Mouse (Mus musculus): Measurements from ENCODE around the gene Col17a1. TPM values are rescaled to one million over a fixed set of nuclear protein-coding genes. Genes with fewer than 3 reads are reported as not detected.

Col17a1 gene
- 10.3 and 12.7 TPM in 2 replicates for polyA plus RNA-seq (2014; fragmentation: Nextera tagmentation; extraction: Ambion mirVana)

GRCm38 (mm10) chr19:47691994-47692393, at the start of gene Col17a1:
Gene Col17a1 (minus strand): TSS chr19:47692094.
- Histone ChIP-seq H3K4me3 (ENCODE audit: low read depth, low read length) (no peak within 1 kb of the TSS), H3K9me3 (ENCODE audit: control insufficient read depth, low read depth, low read length) (no peaks in the 10 kb centered on the region), H3K27me3 (ENCODE audit: control insufficient read depth, insufficient read depth, low read length) (no peaks in the 10 kb centered on the region), H3K4me2 (replicated peaks; ENCODE audit: low read depth, low read length) (no peak within 1 kb of the TSS), H3K36me3 (ENCODE audit: control insufficient read depth, insufficient read depth, low read length) (no peaks in the 10 kb centered on the region), H3K4me1 (ENCODE audit: control insufficient read depth, insufficient read depth, low read length) (no peaks in the 10 kb centered on the region), H3K9ac (replicated peaks; ENCODE audit: low read depth, low read length) (no peak within 1 kb of the TSS), H3K27ac (ENCODE audit: low read length) (no peak within 1 kb of the TSS)
- ATAC-seq (ENCODE audit: insufficient number of reproducible peaks, insufficient read depth, low FRiP score, low read depth) = no peak
- WGBS = 66% methylated on average over 6 of the region's 6 CpGs

GRCm38 (mm10) chr19:47731931-47732330, 40.0 kb upstream of the Col17a1 start:
- peak overlapping the region; percentile 72 for H3K4me3 ChIP-seq (ENCODE audit: low read depth, low read length)
- peak overlapping the region; percentile 94 for H3K27ac ChIP-seq (ENCODE audit: low read length)
- ATAC-seq (ENCODE audit: insufficient number of reproducible peaks, insufficient read depth, low FRiP score, low read depth) = no peak
- WGBS = 3% methylated on average over 15 of the region's 15 CpGs
- no peaks in the 10 kb centered on the region for H3K27me3 ChIP-seq (ENCODE audit: control insufficient read depth, insufficient read depth, low read length)
- H3K4me2 ChIP-seq (replicated peaks; ENCODE audit: low read depth, low read length) = peak overlapping the region; percentile 45
- H3K4me1 ChIP-seq (ENCODE audit: control insufficient read depth, insufficient read depth, low read length) = peaks cover 20% of the 10 kb centered on the region
- peaks cover 37% of the 10 kb centered on the region for H3K36me3 ChIP-seq (ENCODE audit: control insufficient read depth, insufficient read depth, low read length)
- H3K9me3 ChIP-seq (ENCODE audit: control insufficient read depth, low read depth, low read length) = no peaks in the 10 kb centered on the region
- H3K9ac ChIP-seq (replicated peaks; ENCODE audit: low read depth, low read length) = peak overlapping the region; percentile 74; the same call in 1 of the 2 replicates

- Histone ChIP-seq H3K4me1 (ENCODE audit: control insufficient read depth, insufficient read depth, low read length) (peaks cover 20% of the 10 kb centered on the region), H3K27me3 (ENCODE audit: control insufficient read depth, insufficient read depth, low read length) (no peaks in the 10 kb centered on the region), H3K9me3 (ENCODE audit: control insufficient read depth, low read depth, low read length) (no peaks in the 10 kb centered on the region), H3K36me3 (ENCODE audit: control insufficient read depth, insufficient read depth, low read length) (peaks cover 36% of the 10 kb centered on the region), H3K9ac (replicated peaks; ENCODE audit: low read depth, low read length) (peak within 1 kb of the TSS; percentile 74), H3K4me2 (replicated peaks; ENCODE audit: low read depth, low read length) (peak within 1 kb of the TSS; percentile 57), H3K4me3 (ENCODE audit: low read depth, low read length) (peak within 1 kb of the TSS; percentile 72), H3K27ac (ENCODE audit: low read length) (peak within 1 kb of the TSS; percentile 99)
- under 1% methylated on average over 71 of the region's 72 CpGs for WGBS
- ATAC-seq (ENCODE audit: insufficient number of reproducible peaks, insufficient read depth, low FRiP score, low read depth) = peak; percentile 95
Observed at GRCm38 (mm10) chr19:47731071-47731881, 39.4 kb upstream of the Col17a1 start, which contains the start of gene Sfr1. Gene Sfr1 (plus strand): TSS chr19:47731682.

DNA sequence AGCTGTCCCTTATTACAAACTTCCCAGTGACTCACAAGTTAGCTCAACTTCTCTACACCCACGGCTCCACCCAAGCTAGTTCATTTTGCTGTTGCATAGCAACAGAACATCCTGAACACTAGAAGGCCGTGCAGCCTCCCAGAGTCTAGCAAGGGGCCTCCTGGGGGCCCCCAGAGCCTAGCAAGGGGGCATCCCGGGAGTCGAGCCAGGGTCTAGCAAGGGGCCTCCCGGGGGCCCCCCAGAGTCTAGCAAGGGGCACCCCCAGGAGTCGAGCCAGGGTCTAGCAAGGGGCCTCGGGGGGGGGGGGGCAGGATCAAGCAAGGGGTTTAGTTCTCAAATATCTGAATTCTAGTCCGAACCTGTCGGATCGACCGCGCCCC, 38.8 kb upstream of the Col17a1 start:
- Histone ChIP-seq H3K9ac (replicated peaks; ENCODE audit: low read depth, low read length) (peak overlapping the region; percentile 71), H3K27me3 (ENCODE audit: control insufficient read depth, insufficient read depth, low read length) (no peaks in the 10 kb centered on the region), H3K9me3 (ENCODE audit: control insufficient read depth, low read depth, low read length) (no peaks in the 10 kb centered on the region), H3K27ac (ENCODE audit: low read length) (peak overlapping the region; percentile 99), H3K36me3 (ENCODE audit: control insufficient read depth, insufficient read depth, low read length) (peaks cover 30% of the 10 kb centered on the region), H3K4me1 (ENCODE audit: control insufficient read depth, insufficient read depth, low read length) (peaks cover 20% of the 10 kb centered on the region), H3K4me2 (replicated peaks; ENCODE audit: low read depth, low read length) (peak overlapping the region; percentile 57), H3K4me3 (ENCODE audit: low read depth, low read length) (peak overlapping the region; percentile 72)
- WGBS = 0% methylated on average over 12 of the region's 12 CpGs
- ATAC-seq (ENCODE audit: insufficient number of reproducible peaks, insufficient read depth, low FRiP score, low read depth) = peak; percentile 86

GRCm38 (mm10) chr19:47725643-47726140, 33.8 kb upstream of the Col17a1 start:
- Histone ChIP-seq H3K9me3 (ENCODE audit: control insufficient read depth, low read depth, low read length) (no peaks in the 10 kb centered on the region), H3K9ac (replicated peaks; ENCODE audit: low read depth, low read length) (no peak overlapping the region), H3K36me3 (ENCODE audit: control insufficient read depth, insufficient read depth, low read length) (no peaks in the 10 kb centered on the region), H3K4me3 (ENCODE audit: low read depth, low read length) (no peak overlapping the region), H3K27ac (ENCODE audit: low read length) (no peak overlapping the region), H3K4me2 (replicated peaks; ENCODE audit: low read depth, low read length) (no peak overlapping the region), H3K4me1 (ENCODE audit: control insufficient read depth, insufficient read depth, low read length) (peaks cover 15% of the 10 kb centered on the region), H3K27me3 (ENCODE audit: control insufficient read depth, insufficient read depth, low read length) (no peaks in the 10 kb centered on the region)
- 76% methylated on average over 7 of the region's 7 CpGs for WGBS
- ATAC-seq (ENCODE audit: insufficient number of reproducible peaks, insufficient read depth, low FRiP score, low read depth) = no peak

DNA sequence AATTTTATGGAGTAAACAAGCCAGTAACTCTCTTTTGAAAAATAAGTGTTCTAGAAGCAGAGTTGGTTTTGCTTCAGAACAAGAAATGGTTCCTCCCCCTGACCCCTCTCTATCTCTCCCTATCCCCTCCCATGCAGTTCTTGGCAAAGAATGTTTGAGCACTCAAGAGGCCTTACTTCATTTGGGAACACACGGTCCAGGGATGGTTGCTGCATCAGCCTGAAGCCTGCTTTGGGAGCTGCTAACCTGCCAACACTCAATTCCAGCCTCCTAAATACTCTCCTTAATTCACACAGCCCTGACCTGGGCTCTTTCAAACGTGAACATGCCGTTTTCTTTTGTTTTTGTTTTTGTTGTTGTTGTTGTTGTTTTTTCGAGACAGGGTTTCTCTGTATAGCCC, 33.0 kb upstream of the Col17a1 start:
- no peaks in the 10 kb centered on the region for H3K9me3 ChIP-seq (ENCODE audit: control insufficient read depth, low read depth, low read length)
- no peak overlapping the region for H3K4me2 ChIP-seq (replicated peaks; ENCODE audit: low read depth, low read length)
- WGBS = 71% methylated on average over 4 of the region's 4 CpGs
- ATAC-seq (ENCODE audit: insufficient number of reproducible peaks, insufficient read depth, low FRiP score, low read depth) = no peak
- no peak overlapping the region for H3K4me3 ChIP-seq (ENCODE audit: low read depth, low read length)
- no peaks in the 10 kb centered on the region for H3K27me3 ChIP-seq (ENCODE audit: control insufficient read depth, insufficient read depth, low read length)
- H3K27ac ChIP-seq (ENCODE audit: low read length) = no peak overlapping the region
- no peaks in the 10 kb centered on the region for H3K36me3 ChIP-seq (ENCODE audit: control insufficient read depth, insufficient read depth, low read length)
- H3K9ac ChIP-seq (replicated peaks; ENCODE audit: low read depth, low read length) = no peak overlapping the region
- peaks cover 8% of the 10 kb centered on the region for H3K4me1 ChIP-seq (ENCODE audit: control insufficient read depth, insufficient read depth, low read length)

DNA sequence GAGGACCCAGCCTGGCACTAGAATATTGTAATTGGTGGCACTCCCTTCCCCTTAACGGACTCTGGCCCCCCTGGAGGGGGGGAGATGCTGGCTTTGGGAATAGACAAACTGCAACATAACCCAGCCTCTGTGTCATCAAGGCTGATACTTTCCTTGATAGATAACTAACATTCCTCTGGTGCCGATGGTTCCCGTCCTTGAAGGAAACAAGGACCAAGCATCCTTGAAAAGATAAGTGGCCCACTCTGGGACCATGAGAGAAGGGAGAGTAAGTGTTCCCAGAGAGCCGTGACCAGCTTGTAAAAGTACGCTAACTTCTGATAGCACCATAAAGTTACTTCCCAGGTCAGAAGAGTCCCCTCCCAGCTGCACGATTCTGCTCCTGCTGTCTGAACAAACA, 30.6 kb upstream of the Col17a1 start:
- no peak overlapping the region for H3K4me2 ChIP-seq (replicated peaks; ENCODE audit: low read depth, low read length)
- ATAC-seq (ENCODE audit: insufficient number of reproducible peaks, insufficient read depth, low FRiP score, low read depth) = no peak
- H3K27ac ChIP-seq (ENCODE audit: low read length) = no peak overlapping the region
- 27% methylated on average over 6 of the region's 6 CpGs for WGBS
- no peaks in the 10 kb centered on the region for H3K36me3 ChIP-seq (ENCODE audit: control insufficient read depth, insufficient read depth, low read length)
- no peak overlapping the region for H3K9ac ChIP-seq (replicated peaks; ENCODE audit: low read depth, low read length)
- H3K27me3 ChIP-seq (ENCODE audit: control insufficient read depth, insufficient read depth, low read length) = no peaks in the 10 kb centered on the region
- no peaks in the 10 kb centered on the region for H3K9me3 ChIP-seq (ENCODE audit: control insufficient read depth, low read depth, low read length)
- no peak overlapping the region for H3K4me3 ChIP-seq (ENCODE audit: low read depth, low read length)
- 0 out of 2 replicates have a peak, but pooled peaks cover 2% of the 10 kb centered on the region for H3K4me1 ChIP-seq (ENCODE audit: control insufficient read depth, insufficient read depth, low read length)

DNA sequence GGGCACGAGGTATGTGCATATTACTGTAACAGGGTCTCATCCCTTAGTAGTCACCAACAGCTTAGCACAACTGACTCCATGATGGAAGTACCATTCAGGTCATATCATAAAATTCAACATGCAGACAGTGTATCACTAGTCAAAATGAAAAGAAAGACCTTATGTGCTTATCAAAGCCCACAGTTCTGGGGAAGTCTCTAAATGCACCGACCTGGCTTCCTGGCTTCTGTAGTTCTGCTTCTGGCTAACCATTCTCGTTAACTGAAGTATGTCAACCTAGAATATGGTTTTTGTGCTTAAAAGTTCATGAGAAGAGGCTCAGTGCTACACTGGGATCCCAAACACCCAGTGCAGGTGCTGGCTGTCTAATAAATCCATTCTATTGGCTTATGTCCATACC, 27.3 kb upstream of the Col17a1 start:
- WGBS = 95% methylated on average over 3 of the region's 3 CpGs
- 0 out of 2 replicates have a peak, but pooled peaks cover 2% of the 10 kb centered on the region for H3K4me1 ChIP-seq (ENCODE audit: control insufficient read depth, insufficient read depth, low read length)

More for the DNA sequence above, 27.3 kb upstream of the Col17a1 start:
- Histone ChIP-seq H3K36me3 (ENCODE audit: control insufficient read depth, insufficient read depth, low read length) (no peaks in the 10 kb centered on the region), H3K9me3 (ENCODE audit: control insufficient read depth, low read depth, low read length) (no peaks in the 10 kb centered on the region), H3K4me3 (ENCODE audit: low read depth, low read length) (no peak overlapping the region), H3K27me3 (ENCODE audit: control insufficient read depth, insufficient read depth, low read length) (no peaks in the 10 kb centered on the region), H3K27ac (ENCODE audit: low read length) (no peak overlapping the region), H3K9ac (replicated peaks; ENCODE audit: low read depth, low read length) (no peak overlapping the region), H3K4me2 (replicated peaks; ENCODE audit: low read depth, low read length) (no peak overlapping the region)
- ATAC-seq (ENCODE audit: insufficient number of reproducible peaks, insufficient read depth, low FRiP score, low read depth) = no peak
